Mouse (Mus musculus): Measurements from ENCODE around the gene Nmb. TPM values are rescaled to one million over a fixed set of nuclear protein-coding genes. Genes with fewer than 3 reads are reported as not detected.

Nmb gene
- polyA plus RNA-seq, 1 experiment from 2014 or later = 8.6 TPM

- DNase-seq (ENCODE audit: low spot score) (peak; percentile 94), ATAC-seq (replicated peaks; ENCODE audit: low FRiP score) (peak; percentile 98)
- Histone ChIP-seq H3K36me3 (ENCODE audit: control insufficient read depth, insufficient read depth, low read length) (peaks cover 4% of the 10 kb centered on the region; the same call in 1 of the 2 replicates), H3K4me1 (replicated peaks; ENCODE audit: control insufficient read depth, insufficient read depth, low read length) (peaks cover 3% of the 10 kb centered on the region; the same call in 1 of the 2 replicates), H3K4me2 (ENCODE audit: low read depth, low read length, severe bottlenecking) (peak within 1 kb of the TSS; percentile 78), H3K9ac (ENCODE audit: low read length) (peak within 1 kb of the TSS; percentile 94), H3K9me3 (ENCODE audit: control insufficient read depth, low read length) (no peaks in the 10 kb centered on the region), H3K27ac (ENCODE audit: low read depth, low read length) (peak within 1 kb of the TSS; percentile 72), H3K27me3 (ENCODE audit: control insufficient read depth, insufficient read depth, low read length) (no peaks in the 10 kb centered on the region), H3K4me3 (ENCODE audit: low read depth, low read length) (peak within 1 kb of the TSS; percentile 80)
- under 1% methylated on average over 40 of the region's 40 CpGs for WGBS
Measured at GRCm38 (mm10) chr7:80860729-80861274, 44.1 kb downstream of the Nmb start, which contains the start of gene Zscan2. Gene Zscan2, plus strand, starts transcription at chr7:80860920.

- H3K27me3 ChIP-seq (ENCODE audit: control insufficient read depth, insufficient read depth, low read length) = no peaks in the 10 kb centered on the region
- H3K9me3 ChIP-seq (ENCODE audit: control insufficient read depth, low read length) = no peaks in the 10 kb centered on the region
- H3K4me2 ChIP-seq (ENCODE audit: low read depth, low read length, severe bottlenecking) = peak overlapping the region; percentile 78
- H3K4me1 ChIP-seq (replicated peaks; ENCODE audit: control insufficient read depth, insufficient read depth, low read length) = peaks cover 3% of the 10 kb centered on the region; the same call in 1 of the 2 replicates
- no peak overlapping the region for H3K27ac ChIP-seq (ENCODE audit: low read depth, low read length)
- WGBS = under 1% methylated on average over 13 of the region's 13 CpGs
- ATAC-seq (replicated peaks; ENCODE audit: low FRiP score) (peak; percentile 70), DNase-seq (ENCODE audit: low spot score) (peak; percentile 75)
- peak overlapping the region; percentile 80 for H3K4me3 ChIP-seq (ENCODE audit: low read depth, low read length)
- peak overlapping the region; percentile 94 for H3K9ac ChIP-seq (ENCODE audit: low read length)
- H3K36me3 ChIP-seq (ENCODE audit: control insufficient read depth, insufficient read depth, low read length) = no peaks in the 10 kb centered on the region; the same call in 1 of the 2 replicates
Measured at GRCm38 (mm10) chr7:80860227-80860626, 44.6 kb downstream of the Nmb start.

GRCm38 (mm10) chr7:80857181-80857580 is 47.7 kb downstream of the Nmb start:
- no peak for ATAC-seq (replicated peaks; ENCODE audit: low FRiP score)
- H3K4me3 ChIP-seq (ENCODE audit: low read depth, low read length) = no peak overlapping the region
- DNase-seq (ENCODE audit: low spot score) = peak; percentile 84
- H3K36me3 ChIP-seq (ENCODE audit: control insufficient read depth, insufficient read depth, low read length) = no peaks in the 10 kb centered on the region
- H3K9ac ChIP-seq (ENCODE audit: low read length) = no peak overlapping the region
- WGBS = 29% methylated on average over 6 of the region's 6 CpGs
- no peaks in the 10 kb centered on the region; the same call in 1 of the 2 replicates for H3K4me1 ChIP-seq (replicated peaks; ENCODE audit: control insufficient read depth, insufficient read depth, low read length)
- H3K27me3 ChIP-seq (ENCODE audit: control insufficient read depth, insufficient read depth, low read length) = no peaks in the 10 kb centered on the region
- no peaks in the 10 kb centered on the region for H3K9me3 ChIP-seq (ENCODE audit: control insufficient read depth, low read length)
- H3K4me2 ChIP-seq (ENCODE audit: low read depth, low read length, severe bottlenecking) = no peak overlapping the region
- H3K27ac ChIP-seq (ENCODE audit: low read depth, low read length) = no peak overlapping the region

- H3K4me1 ChIP-seq (replicated peaks; ENCODE audit: control insufficient read depth, insufficient read depth, low read length) = no peaks in the 10 kb centered on the region
- H3K27me3 ChIP-seq (ENCODE audit: control insufficient read depth, insufficient read depth, low read length) = no peaks in the 10 kb centered on the region
- H3K9me3 ChIP-seq (ENCODE audit: control insufficient read depth, low read length) = no peaks in the 10 kb centered on the region
- no peak for ATAC-seq (replicated peaks; ENCODE audit: low FRiP score)
- H3K9ac ChIP-seq (ENCODE audit: low read length) = no peak overlapping the region
- no peaks in the 10 kb centered on the region for H3K36me3 ChIP-seq (ENCODE audit: control insufficient read depth, insufficient read depth, low read length)
- no peak overlapping the region for H3K27ac ChIP-seq (ENCODE audit: low read depth, low read length)
- H3K4me3 ChIP-seq (ENCODE audit: low read depth, low read length) = no peak overlapping the region
- no peak overlapping the region for H3K4me2 ChIP-seq (ENCODE audit: low read depth, low read length, severe bottlenecking)
- DNase-seq (ENCODE audit: low spot score) = no peak
Measured at GRCm38 (mm10) chr7:80855316-80855715, 49.6 kb downstream of the Nmb start.

GRCm38 (mm10) chr7:80853218-80853617 is 51.7 kb downstream of the Nmb start:
- H3K4me1 ChIP-seq (replicated peaks; ENCODE audit: control insufficient read depth, insufficient read depth, low read length) = no peaks in the 10 kb centered on the region
- no peak for DNase-seq (ENCODE audit: low spot score)
- no peaks in the 10 kb centered on the region for H3K27me3 ChIP-seq (ENCODE audit: control insufficient read depth, insufficient read depth, low read length)
- no peaks in the 10 kb centered on the region for H3K9me3 ChIP-seq (ENCODE audit: control insufficient read depth, low read length)
- no peak overlapping the region for H3K4me3 ChIP-seq (ENCODE audit: low read depth, low read length)
- WGBS = 88% methylated on average over 3 of the region's 3 CpGs
- H3K36me3 ChIP-seq (ENCODE audit: control insufficient read depth, insufficient read depth, low read length) = no peaks in the 10 kb centered on the region
- H3K4me2 ChIP-seq (ENCODE audit: low read depth, low read length, severe bottlenecking) = no peak overlapping the region
- no peak overlapping the region for H3K9ac ChIP-seq (ENCODE audit: low read length)
- no peak for ATAC-seq (replicated peaks; ENCODE audit: low FRiP score)
- H3K27ac ChIP-seq (ENCODE audit: low read depth, low read length) = no peak overlapping the region

Other genes starting within 250 kb of the Nmb start
- gene Crtc3, start 216.2 kb downstream of the Nmb start, polyA plus RNA-seq (2014; fragmentation: Nextera tagmentation; extraction: Ambion mirVana) = 11.9 and 15.5 TPM in 2 replicates
- gene Iqgap1, start 79.1 kb downstream of the Nmb start, polyA plus RNA-seq (2014; fragmentation: Nextera tagmentation; extraction: Ambion mirVana) = 28.0 and 29.1 TPM in 2 replicates
- gene Zscan2, start 44.2 kb downstream of the Nmb start, polyA plus RNA-seq (2014; fragmentation: Nextera tagmentation; extraction: Ambion mirVana) = 3.3 and 3.8 TPM in 2 replicates
- 40.5 and 41.6 TPM in 2 replicates for gene Wdr73, start 3.8 kb downstream of the Nmb start, polyA plus RNA-seq (2014; fragmentation: Nextera tagmentation; extraction: Ambion mirVana)
- 169 and 201 TPM in 2 replicates for gene Sec11a, start 42.7 kb upstream of the Nmb start, polyA plus RNA-seq (2014; fragmentation: Nextera tagmentation; extraction: Ambion mirVana)
- gene Zfp592, start 88.6 kb upstream of the Nmb start, polyA plus RNA-seq (2014; fragmentation: Nextera tagmentation; extraction: Ambion mirVana) = 15.9 TPM in 2 replicates
- not detected in 2 replicates for gene Alpk3, start 152.5 kb upstream of the Nmb start, polyA plus RNA-seq (2014; fragmentation: Nextera tagmentation; extraction: Ambion mirVana)
- gene Slc28a1, start 209.7 kb upstream of the Nmb start, polyA plus RNA-seq (2014; fragmentation: Nextera tagmentation; extraction: Ambion mirVana) = not detected in 2 replicates